Mouse (Mus musculus) E14TG2a.4 (cell line): Measurements from ENCODE around the gene Nol4l.

Experiments used
- CTCF ChIP-seq: conservative IDR thresholded peaks from 2 replicates; pipeline ENCODE4 v1.5.1; 2014; ENCODE audit warnings: low read length
- NANOG ChIP-seq: IDR thresholded peaks from 2 replicates; pipeline ENCODE4 v1.6.1; 2014; ENCODE audit warnings: borderline replicate concordance, low read length, mixed read lengths

- no peak for TF ChIP-seq CTCF
- no peak for TF ChIP-seq NANOG
Measured at GRCm38 (mm10) chr2:153542936-153543668, 13.3 kb upstream of the Nol4l start.
